In genomic region chr11:12463615-12464170, GRCm38 (mm10) we compare ENCODE assay signal across 8 mouse cellular contexts. TPM values are rescaled to one million over a fixed set of nuclear protein-coding genes. Genes with fewer than 3 reads are reported as not detected.
DNase-seq lines count a peak whose midpoint lies in the region; ATAC-seq and TF ChIP-seq lines count a peak whose summit lies in the region.

No protein-coding gene starts in this region.

- peak overlapping the region; percentile 49 for H3K4me3 ChIP-seq in lung, adult 2 months (replicated peaks; ENCODE audit: extremely low read depth, low read depth, low read length)
- peak overlapping the region; percentile 64 for H3K4me3 ChIP-seq in forebrain, embryonic 14.5 days (ENCODE audit: low read depth, low read length)
- peak overlapping the region; percentile 62 for H3K4me3 ChIP-seq in limb, embryonic 14.5 days (replicated peaks; ENCODE audit: low read length)
- H3K4me3 ChIP-seq in small intestine, adult 2 months (ENCODE audit: low read depth, low read length): peak overlapping the region; percentile 86

- H3K9ac ChIP-seq in forebrain, embryonic 14.5 days (ENCODE audit: low read length): no peak overlapping the region
- peak overlapping the region; percentile 66; the same call in 1 of the 2 replicates for H3K9ac ChIP-seq in limb, embryonic 14.5 days (ENCODE audit: low read depth, low read length, severe bottlenecking)

- WGBS in lung, adult 2 months: 43% methylated on average over 13 of the region's 13 CpGs
- 72% methylated on average over 13 of the region's 13 CpGs for WGBS in forebrain, embryonic 14.5 days
- 61% methylated on average over 13 of the region's 13 CpGs for WGBS in limb, embryonic 14.5 days
- 40% methylated on average over 13 of the region's 13 CpGs for WGBS in small intestine, adult 2 months

- H3K9me3 ChIP-seq in forebrain, embryonic 14.5 days (replicated peaks; ENCODE audit: control insufficient read depth, low read length): no peaks in the 10 kb centered on the region
- H3K9me3 ChIP-seq in limb, embryonic 14.5 days (ENCODE audit: control insufficient read depth, low read length): no peaks in the 10 kb centered on the region

- DNase-seq in lung, adult 2 months: peak; percentile 45
- DNase-seq in lung, postnatal 4 days: no peak
- no peak for DNase-seq in forebrain, embryonic 14.5 days (ENCODE audit: low spot score)
- no peak for DNase-seq in limb, embryonic 14.5 days (ENCODE audit: low spot score)
- DNase-seq in cerebellum, adult 9-10 months: no peak
- no peak for DNase-seq in frontal cortex, postnatal 36 days (ENCODE audit: low spot score in 2 of 2)
- no peak for DNase-seq in left cerebral cortex, postnatal 14 days (ENCODE audit: low spot score in 2 of 2)

- ATAC-seq in forebrain, embryonic 14.5 days: no peak
- no peak for ATAC-seq in limb, embryonic 14.5 days (ENCODE audit: low FRiP score, low read depth)

- H3K27ac ChIP-seq in forebrain, embryonic 14.5 days (ENCODE audit: low read depth, low read length): no peak overlapping the region
- H3K27ac ChIP-seq in limb, embryonic 14.5 days (replicated peaks; ENCODE audit: low read depth, low read length): no peak overlapping the region
- 0 out of 2 replicates have a peak overlapping the region, but pooled peaks have one; percentile 3 for H3K27ac ChIP-seq in small intestine, adult 2 months (ENCODE audit: insufficient read depth, low read depth, low read length)

- peaks cover 20% of the 10 kb centered on the region; the same call in 1 of the 2 replicates for H3K27me3 ChIP-seq in forebrain, embryonic 14.5 days (replicated peaks; ENCODE audit: control insufficient read depth, insufficient read depth, low read length)
- peaks cover 25% of the 10 kb centered on the region for H3K27me3 ChIP-seq in limb, embryonic 14.5 days (ENCODE audit: control insufficient read depth, insufficient read depth, low read length)
- H3K27me3 ChIP-seq in small intestine, adult 2 months (ENCODE audit: control insufficient read depth, insufficient read depth, low read length): no peaks in the 10 kb centered on the region; the same call in 1 of the 2 replicates

- no peaks in the 10 kb centered on the region for H3K4me1 ChIP-seq in lung, adult 2 months (ENCODE audit: control insufficient read depth, insufficient read depth, low read length)
- H3K4me1 ChIP-seq in forebrain, embryonic 14.5 days (ENCODE audit: control insufficient read depth, insufficient read depth, low read length): peaks cover 5% of the 10 kb centered on the region; the same call in 1 of the 2 replicates
- H3K4me1 ChIP-seq in limb, embryonic 14.5 days (ENCODE audit: control insufficient read depth, insufficient read depth, low read length): no peaks in the 10 kb centered on the region
- peaks cover under 1% of the 10 kb centered on the region; the same call in 1 of the 2 replicates for H3K4me1 ChIP-seq in small intestine, adult 2 months (ENCODE audit: control insufficient read depth, insufficient read depth, insufficient read length, low read length)

- TF ChIP-seq CTCF in lung, adult 2 months (IDR thresholded peaks at IDR 0.05; ENCODE audit: insufficient read depth, low read length): no peak
- no peak for TF ChIP-seq CTCF in small intestine, adult 2 months (IDR thresholded peaks at IDR 0.05; ENCODE audit: extremely low read depth, insufficient read length, insufficient replicate concordance, low read depth, low read length)

- intact Hi-C loops in left cerebral cortex, postnatal 14 days (cut with DNase I): no loop called here

- no peaks in the 10 kb centered on the region for H3K36me3 ChIP-seq in forebrain, embryonic 14.5 days (ENCODE audit: control insufficient read depth, insufficient read depth, low read length)
- H3K36me3 ChIP-seq in limb, embryonic 14.5 days (ENCODE audit: control insufficient read depth, insufficient read depth, low read length): no peaks in the 10 kb centered on the region
- no peaks in the 10 kb centered on the region for H3K36me3 ChIP-seq in small intestine, adult 2 months (ENCODE audit: control insufficient read depth, insufficient read depth, low read length)

- H3K4me2 ChIP-seq in forebrain, embryonic 14.5 days (ENCODE audit: low read length): peak overlapping the region; percentile 91
- H3K4me2 ChIP-seq in limb, embryonic 14.5 days (replicated peaks; ENCODE audit: low read depth, low read length, severe bottlenecking): peak overlapping the region; percentile 89

- TF ChIP-seq POLR2A in lung, adult 2 months (IDR thresholded peaks at IDR 0.05; ENCODE audit: borderline replicate concordance, extremely low read depth, low read depth, low read length): no peak
- no peak for TF ChIP-seq POLR2A in limb, embryonic 14.5 days (IDR thresholded peaks at IDR 0.05; ENCODE audit: borderline replicate concordance, extremely low read depth, insufficient read depth, insufficient read length)
- no peak for TF ChIP-seq POLR2A in small intestine, adult 2 months (IDR thresholded peaks at IDR 0.05; ENCODE audit: low read depth, low read length)

RNA-seq across cellular contexts. Expression of gene Cobl, which starts 1.1 kb away (rescaled TPM):
- 12.4 and 19.8 TPM in 2 replicates for polyA plus RNA-seq in lung, adult 2 months (2012; rRNA removed)
- polyA plus RNA-seq in forebrain, embryonic 14.5 days (2014; fragmentation: Nextera tagmentation; extraction: Ambion mirVana): 4.6 and 6.6 TPM in 2 replicates
- polyA plus RNA-seq in limb, embryonic 14.5 days (2012; rRNA removed): 20.5 and 22.2 TPM in 2 replicates
- 25.5 and 31.3 TPM in 2 replicates for polyA plus RNA-seq in limb, embryonic 14.5 days (2014; fragmentation: Nextera tagmentation; extraction: Ambion mirVana)
- polyA plus RNA-seq in small intestine, adult 2 months (2012; rRNA removed): 7.0 and 42.1 TPM in 2 replicates
- 10 to 100 TPM; 69.5 to 77.8 TPM for total RNA-seq in left cerebral cortex, postnatal 14 days (2021)
